Mouse (Mus musculus): ENCODE measurements around the gene Trrap. TPM values are rescaled to one million over a fixed set of nuclear protein-coding genes. Genes with fewer than 3 reads are reported as not detected.

The Trrap gene
- total RNA-seq, 2 experiments from 2014 or later: 148 to 164 TPM

DNA sequence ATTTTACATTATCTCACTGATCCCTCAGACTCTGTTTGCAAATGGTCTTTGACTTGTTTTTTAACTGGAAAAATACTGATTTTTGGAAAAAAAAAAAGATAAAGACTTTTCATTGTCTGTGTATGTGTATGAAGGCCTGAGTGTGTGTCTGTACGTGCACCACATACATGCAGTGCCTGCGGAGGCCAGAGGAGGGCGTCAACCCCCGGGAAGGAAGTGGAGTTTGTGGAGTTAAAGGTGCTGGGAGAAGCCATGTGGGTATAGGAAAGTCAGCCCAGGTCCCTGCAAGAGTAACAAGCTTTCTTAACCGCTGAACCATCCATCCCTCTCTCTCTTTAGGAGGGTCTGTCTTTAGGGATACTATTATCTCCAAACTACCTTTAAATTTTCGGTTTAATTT is 5.7 kb downstream of the Trrap start:
- no peak for DNase-seq (ENCODE audit: low spot score in 2 of 2)

DNA sequence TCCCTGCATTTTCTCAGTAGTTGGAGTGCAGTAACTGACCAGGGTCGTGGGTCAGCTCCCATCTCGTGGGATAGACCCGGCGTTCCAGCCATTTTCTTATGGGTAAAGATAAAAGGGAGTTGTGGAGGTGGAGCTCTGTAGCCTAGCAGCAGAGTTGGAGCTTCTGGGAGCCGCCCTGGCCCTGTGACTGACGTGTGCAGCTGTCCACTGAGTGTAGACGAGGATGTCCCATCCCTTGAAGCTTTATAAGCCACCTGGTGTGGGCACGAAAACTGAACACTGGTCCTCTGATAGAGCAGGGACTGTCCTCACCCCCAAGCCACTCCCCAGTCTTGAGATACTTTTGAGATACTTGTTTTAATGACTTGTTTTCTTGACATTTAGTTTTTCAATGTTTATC is 13.1 kb downstream of the Trrap start:
- DNase-seq (ENCODE audit: low spot score in 2 of 2): no peak

DNA sequence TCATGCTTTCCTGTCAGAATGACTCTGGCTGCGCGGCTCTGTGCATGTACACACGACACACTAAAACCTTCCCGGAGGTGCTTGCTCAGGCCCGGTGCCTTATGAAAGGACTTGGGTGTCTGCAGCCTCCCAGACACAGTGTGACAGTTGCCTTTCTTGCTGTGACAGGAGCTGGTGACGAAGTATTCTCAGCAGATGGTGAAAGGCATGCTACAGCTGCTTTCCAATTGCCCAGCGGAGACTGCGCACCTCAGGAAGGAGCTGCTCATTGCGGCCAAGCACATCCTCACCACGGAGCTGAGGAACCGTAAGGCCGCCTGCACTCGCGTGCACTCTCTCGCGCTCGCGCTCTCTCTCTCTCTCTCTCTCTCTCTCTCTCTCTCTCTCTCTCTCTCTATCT is 18.9 kb downstream of the Trrap start:
- DNase-seq (ENCODE audit: low spot score in 2 of 2): no peak

DNA sequence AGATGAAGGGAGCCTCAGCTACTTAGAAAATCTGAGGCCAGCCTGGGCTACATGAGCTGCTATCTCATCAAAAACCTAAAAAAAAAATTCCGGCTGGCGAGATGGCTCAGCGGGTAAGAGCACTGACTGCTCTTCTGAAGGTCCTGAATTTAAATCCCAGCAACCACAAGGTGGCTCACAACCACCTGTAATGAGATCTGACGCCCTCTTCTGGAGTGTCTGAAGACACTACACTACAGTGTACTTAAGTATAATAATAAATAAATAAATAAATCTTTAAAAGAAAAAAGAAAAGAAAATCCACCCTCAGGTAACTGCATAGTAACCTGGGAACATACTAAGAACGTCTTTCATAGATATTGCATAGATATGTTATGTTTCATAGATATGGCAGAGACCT is 25.8 kb downstream of the Trrap start:
- DNase-seq (ENCODE audit: low spot score in 2 of 2): no peak

DNA sequence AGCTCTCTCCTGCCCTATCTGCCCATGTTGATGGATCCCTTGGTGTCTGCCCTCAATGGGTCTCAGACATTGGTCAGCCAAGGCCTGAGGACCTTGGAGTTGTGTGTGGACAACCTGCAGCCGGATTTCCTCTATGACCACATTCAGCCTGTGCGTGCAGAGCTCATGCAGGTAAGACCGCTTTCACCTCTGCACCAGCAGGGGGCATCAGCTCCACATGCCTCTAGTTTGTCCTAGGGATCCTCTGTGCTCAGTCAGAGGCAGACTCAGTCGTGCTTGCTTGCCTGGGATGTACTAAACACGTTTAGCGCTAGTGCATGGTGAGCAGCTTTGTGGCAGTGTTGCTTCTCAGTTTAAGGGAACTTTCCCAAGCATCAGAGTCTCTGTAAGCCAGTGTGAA is 27.2 kb downstream of the Trrap start:
- peak in 1 of 2 experiments; percentile 10 for DNase-seq (ENCODE audit: low spot score in 2 of 2)

DNA sequence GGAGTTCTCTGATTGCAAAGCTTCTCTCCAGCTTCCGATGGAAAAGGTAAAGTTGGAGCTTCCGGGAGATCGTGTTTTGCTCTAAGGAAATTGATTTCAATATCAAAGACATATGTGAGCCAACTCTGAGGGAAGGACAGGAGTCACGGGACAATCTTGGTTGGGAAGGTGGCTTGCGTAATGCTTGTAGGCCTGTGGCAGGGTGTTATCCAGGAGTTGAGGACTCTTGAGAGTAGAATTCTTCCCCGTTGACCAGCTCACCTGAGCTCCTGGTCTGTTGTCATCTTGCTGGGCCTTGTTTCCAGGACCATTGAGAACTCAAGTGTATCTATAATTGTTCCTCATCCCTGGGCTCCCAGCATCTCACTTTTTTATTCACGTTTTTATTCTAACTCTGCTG is 29.6 kb downstream of the Trrap start:
- no peak for DNase-seq (ENCODE audit: low spot score in 2 of 2)

DNA sequence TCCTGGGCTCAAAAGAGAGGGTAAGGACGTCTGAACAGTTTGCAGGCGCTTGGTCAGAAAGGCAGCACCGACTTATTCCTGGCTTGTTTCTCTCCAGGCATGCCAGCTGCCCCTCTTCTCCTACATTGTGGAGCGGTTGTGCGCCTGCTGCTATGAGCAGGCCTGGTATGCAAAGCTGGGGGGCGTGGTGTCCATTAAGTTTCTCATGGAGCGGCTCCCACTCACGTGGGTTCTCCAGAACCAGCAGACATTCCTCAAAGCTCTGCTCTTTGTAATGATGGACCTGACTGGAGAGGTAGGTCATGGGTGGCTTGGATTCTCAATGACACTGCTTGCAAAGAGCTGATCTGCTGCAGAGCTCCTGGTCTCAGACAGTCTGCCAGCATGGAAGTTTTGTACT is 35.5 kb downstream of the Trrap start:
- no peak for DNase-seq (ENCODE audit: low spot score in 2 of 2)

DNA sequence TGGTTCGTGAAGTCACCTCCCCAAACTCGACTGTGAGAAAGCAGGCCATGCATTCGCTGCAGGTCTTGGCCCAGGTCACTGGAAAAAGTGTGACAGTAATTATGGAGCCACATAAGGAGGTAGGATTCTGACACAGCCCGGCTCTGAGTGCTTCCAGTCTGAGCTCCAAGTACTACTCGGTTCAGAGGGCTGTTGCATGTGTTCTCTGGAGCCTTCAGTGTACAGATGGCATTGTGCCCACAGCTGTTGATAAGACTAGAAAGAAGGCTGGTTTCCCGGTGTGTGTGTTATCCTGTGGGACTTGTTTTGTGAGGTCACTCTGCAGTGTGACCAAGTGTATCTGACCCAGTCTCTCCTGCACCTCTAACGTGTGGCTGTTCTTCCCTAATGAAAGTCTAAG is 36.6 kb downstream of the Trrap start:
- no peak for DNase-seq (ENCODE audit: low spot score in 2 of 2)

DNA sequence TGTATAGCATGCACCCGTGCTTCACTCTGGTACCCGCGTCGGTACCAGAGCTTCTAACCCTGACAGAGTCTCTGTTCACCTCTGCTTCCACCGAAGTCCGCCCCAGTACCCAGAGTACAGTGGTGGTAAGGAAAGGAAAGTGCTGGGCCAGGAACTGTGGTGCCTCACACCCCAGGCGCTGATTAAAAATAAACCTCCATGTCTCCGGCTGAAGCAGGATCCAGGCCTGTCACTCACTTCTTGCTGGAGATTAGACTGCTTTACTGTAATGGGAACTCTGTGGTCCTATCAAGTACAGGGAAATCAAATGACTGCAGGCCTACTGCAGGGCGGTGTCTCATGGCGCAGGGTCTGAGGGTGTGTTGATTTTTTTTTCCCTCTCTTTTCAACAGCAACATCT is 39.4 kb downstream of the Trrap start:
- no peak for DNase-seq (ENCODE audit: low spot score in 2 of 2)

DNA sequence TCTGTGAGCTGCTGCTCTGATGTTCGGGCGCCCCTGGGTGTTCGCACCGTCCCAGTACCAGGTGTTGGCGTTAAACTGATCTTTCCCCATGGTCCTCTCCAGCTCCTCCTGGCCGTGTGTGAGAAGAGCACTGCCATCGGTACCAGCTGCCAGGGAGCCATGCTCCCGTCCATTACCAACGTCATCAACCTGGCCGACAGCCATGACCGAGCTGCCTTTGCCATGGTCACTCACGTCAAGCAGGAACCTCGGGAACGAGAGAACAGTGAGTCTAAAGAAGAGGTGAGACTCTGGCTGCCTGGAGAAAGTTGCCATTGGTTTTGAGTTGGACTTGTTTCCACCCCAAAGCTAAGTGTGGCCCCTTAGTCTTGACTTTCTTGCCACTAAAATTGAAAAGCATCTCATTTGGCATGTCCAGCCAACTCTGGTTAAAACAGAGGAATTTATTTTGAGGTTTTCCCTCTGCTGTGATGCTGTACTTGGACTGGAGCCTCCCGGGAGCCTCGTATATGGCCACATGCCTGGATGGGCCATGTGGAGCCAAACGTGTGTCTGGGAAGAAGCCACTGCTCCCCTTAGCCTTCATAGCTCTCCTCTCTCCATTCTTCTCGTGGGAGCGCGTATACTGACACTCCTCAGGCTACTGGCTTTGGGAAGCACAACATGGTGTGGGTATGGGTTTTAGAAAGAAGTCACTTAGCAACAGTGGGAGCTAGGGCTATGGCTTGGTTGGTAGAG is 61.0 kb downstream of the Trrap start:
- DNase-seq (ENCODE audit: low spot score in 2 of 2): peak in 1 of 2 experiments; percentile 49

DNA sequence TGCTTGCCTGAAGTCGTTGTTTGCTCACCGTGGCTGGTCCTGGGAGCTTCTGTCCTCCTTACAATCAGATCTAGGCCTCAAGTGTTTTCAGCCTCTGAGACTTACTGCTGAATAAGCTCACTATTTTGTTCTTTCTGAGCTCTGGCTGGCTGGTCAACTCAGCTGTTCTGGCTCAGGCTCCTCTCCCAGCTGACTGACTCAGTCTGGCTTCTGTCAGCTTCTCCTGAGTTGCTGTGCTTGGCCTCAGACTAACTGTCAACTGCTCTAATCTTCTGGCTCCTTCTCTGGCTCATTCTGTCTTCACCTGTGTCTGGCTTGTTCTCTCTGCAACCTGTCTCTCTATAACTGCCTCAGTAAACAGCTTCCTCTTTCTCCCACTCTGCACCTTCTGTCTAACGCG is 62.1 kb downstream of the Trrap start:
- DNase-seq (ENCODE audit: low spot score in 2 of 2): no peak

DNA sequence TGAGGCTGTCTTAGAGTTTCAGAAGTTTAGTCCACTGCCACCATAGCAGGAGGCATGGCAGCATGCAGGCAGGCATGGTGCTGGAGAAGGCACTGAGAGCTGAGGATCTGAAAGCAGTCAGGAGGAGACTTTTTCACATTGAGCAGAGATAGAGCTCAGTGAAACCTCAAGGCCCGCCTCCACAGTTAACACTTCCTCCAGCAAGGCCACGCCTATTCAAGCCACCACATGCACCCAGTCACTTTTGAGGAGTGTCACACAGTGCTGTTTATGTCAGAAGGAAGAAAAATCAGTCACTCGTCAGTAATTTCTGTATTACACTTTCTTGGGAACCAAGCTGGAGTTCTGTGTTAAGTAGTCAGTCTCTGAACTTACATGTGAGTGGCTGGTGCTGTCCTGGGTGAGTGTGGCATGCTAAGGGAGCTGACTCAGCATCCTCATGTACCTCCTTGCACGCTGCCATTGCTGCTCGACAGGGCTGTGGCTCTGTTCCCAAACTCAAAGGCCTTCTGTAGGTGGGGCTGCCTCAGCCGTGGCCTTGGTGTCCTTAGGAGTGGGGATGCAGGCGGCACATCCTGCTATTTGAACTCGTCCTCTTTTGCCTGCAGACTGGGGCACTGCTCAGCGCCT is 64.4 kb downstream of the Trrap start:
- no peak for DNase-seq (ENCODE audit: low spot score in 2 of 2)

DNA sequence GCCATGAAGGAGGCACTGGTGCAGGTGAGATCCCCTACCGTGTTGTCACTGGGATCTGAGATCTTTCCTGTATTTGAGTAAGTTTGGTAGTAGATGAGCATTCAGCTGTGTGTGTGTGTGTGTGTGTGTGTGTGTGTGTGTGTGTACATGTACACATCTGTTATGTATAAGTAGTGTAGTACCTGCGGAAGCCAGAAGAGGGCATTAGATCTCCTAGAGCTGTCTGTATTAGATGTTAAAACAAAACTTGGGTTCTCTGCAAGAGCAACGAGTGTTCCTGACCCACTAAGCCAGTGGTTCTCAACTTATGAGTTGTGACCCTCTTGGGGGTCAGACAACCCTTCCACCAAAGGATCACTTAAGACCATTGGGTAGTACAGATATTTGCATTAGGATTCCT is 68.6 kb downstream of the Trrap start:
- peak in 1 of 2 experiments; percentile 52 for DNase-seq (ENCODE audit: low spot score in 2 of 2)

DNA sequence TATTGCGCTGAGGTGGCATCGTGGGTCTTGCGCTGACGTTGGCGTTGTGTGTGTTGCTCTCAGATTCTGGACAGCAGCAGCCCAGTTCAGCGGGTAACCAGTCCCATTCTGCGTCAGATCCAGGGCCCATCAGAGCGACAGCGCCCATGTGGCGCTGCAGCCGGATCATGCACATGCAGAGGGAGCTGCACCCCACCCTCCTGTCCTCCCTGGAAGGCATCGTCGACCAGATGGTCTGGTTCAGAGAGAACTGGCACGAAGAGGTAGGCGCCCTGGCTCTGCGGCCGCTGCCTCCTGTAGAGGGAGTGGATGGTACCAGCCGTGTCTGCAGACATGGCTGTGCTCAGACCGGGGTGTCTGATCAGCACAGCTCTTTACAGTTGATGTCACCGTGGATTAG is 77.8 kb downstream of the Trrap start:
- DNase-seq (ENCODE audit: low spot score in 2 of 2): peak in 1 of 2 experiments; percentile 58

DNA sequence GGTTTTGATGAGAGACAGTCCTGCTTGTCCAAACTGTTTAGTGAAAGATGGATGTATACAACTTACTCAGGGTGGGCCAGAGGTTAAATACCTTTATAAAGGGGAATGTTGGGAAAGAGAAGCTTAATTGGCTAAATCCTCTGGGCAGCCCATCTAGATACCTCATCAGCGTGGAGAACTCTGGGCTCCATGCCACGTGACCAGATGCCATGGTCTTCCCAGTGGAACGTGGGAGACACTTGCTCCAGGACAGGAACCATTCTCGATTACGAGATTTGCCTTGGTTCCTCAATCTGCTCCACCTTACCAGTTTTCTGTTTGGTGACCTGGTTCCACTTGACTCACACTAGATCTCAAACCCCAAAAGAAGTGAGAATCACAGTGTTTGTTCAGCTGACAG is 81.2 kb downstream of the Trrap start:
- DNase-seq (ENCODE audit: low spot score in 2 of 2): no peak

DNA sequence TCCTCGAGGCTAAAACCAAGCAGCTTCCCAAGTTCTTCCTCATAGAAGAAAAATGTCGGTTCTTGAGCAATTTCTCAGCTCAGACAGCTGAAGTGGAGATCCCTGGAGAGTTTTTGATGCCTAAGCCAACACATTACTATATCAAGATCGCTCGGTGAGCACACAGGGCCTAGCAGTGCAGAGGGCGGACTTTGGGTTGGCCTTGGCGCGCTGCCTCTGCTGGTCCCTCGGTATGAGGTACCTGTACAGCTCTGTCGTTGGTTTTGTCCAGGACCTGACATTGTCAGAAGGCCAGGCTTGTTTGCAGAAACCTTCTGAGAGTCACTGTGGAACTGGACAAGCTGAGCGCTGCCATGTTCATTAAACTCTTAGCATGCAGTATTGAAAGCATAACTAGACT is 82.4 kb downstream of the Trrap start:
- no peak for DNase-seq (ENCODE audit: low spot score in 2 of 2)

DNA sequence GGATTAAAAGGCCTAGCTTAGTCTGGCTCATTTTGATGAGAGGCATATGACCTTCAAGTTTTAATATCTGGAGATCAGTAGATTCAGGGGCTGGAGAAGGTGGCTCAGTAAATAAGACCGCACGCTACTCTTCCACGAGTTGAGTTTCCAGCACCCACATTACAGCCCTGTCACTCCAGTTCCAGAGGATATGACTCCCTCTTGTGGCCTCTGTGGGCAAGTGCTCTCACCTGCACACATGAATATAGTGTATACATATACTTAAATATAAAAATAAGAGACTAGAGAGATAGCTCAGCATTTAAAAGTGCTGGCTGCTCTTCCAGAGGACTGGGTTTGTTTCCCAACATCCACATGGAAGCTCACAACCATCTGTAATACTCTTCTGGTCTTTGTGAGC is 84.3 kb downstream of the Trrap start:
- DNase-seq (ENCODE audit: low spot score in 2 of 2): no peak

DNA sequence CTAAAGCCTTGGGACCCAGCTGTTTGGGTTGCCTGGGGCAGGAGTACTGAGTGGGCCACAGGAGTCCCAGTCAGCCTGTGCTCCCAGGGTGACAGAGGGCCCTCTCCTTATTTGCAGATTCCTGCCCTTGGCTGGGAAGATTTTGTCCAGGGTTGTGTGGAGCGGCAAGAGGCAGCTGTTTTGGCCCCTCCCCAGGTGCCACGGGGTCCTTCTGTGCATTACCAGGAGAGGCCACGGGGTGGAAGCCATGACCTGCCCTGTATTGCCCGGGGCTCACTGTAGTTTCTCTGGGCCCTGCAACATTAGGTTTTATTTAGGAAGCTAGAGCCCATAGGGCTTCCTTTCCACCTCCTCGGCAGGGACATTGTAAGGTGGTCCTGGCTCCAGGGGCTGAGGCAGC is 86.4 kb downstream of the Trrap start:
- DNase-seq (ENCODE audit: low spot score in 2 of 2): no peak

DNA sequence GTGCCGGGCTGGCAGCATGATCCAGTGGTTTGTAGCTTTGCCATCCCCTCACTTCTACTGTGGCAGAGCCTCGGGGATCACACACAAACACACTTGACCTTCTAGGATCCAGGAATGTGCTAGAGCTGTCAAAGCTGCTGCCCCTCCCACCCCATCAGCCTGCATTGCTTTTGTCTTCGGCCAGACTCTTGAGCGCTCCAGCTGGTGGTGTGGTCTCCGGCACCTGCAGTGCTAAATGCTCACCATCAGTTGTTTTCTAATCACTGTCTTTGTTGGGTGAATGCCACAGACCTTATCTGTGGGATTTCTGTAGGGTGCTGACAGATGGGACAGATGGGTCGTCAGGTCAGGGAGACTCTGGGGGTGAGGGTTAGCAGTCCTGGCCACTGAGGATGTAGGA is 88.4 kb downstream of the Trrap start:
- no peak for DNase-seq (ENCODE audit: low spot score in 2 of 2)

DNA sequence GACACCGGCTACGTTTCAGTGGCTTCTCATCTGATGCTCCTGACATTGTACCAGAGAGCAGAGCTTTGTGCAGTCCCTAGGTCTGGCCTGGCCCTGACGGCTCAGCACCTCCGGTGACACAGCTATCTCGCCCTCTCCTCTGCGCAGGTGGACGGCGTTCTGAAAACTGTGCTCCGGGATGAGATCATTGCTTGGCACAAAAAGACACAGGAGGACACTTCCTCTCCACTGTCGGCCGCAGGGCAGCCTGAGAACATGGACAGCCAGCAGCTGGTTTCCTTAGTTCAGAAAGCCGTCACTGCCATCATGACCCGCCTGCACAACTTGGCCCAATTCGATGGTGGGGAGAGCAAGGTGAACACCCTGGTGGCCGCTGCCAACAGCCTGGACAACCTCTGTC is 91.0 kb downstream of the Trrap start:
- DNase-seq (ENCODE audit: low spot score in 2 of 2): no peak

DNA sequence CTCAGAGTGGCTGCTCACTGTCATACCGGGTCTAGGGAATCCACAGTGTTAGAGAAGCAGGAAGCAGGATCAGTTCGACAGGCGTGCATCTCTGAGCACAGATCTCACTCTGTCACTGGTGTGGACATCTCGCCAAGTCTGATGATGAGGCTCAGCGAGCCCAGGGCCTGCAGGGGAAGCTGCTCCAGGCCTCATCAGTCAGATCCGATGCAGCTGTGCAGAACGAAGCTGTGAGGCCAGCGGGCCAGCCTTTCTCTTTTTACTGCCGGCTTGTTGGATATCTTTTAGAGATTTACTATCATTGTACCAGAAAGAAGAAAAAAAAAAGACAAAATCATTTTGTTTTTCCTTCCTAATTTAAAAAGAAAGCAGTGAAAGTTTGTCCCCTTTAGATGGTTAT is 91.8 kb downstream of the Trrap start:
- DNase-seq (ENCODE audit: low spot score in 2 of 2): no peak

DNA sequence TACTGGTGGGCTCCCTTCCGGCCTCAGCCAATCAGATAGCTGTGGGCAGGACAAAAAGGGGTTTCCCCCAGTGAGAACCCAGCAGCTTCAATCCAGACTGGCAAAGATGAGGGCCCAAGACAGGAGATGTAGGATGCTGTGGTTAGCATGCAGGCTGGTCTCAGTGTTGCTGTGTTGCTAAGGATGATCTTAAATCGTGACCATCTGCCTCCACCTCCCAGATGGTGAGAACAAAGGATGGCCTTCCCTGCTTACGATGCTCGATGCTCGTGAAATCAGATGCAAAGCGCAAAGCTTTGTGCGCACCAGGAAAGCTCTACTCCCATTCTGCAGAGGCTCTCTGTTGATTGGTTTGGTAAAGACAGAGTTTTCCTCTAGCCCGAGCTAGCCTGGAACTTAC is 93.4 kb downstream of the Trrap start:
- no peak for DNase-seq (ENCODE audit: low spot score in 2 of 2)

DNA sequence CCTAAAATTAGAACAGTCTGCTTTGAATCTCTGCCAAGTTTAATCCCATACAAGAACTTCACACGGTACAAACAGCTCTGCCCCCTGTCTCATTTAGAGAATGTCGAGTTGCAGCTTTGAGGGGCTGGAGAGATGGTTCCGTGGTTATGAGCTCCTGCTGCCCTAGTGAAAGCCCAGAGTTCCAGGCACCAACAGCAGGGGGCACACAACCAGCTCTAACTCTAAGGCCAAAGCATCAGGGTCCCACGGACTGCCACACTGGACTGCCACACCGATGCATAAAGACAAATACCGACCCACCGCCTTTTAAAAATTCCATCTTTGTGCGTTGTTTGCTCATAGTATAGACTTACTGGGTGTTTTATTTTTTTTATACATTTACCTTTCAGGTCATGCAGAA is 99.4 kb downstream of the Trrap start:
- no peak for DNase-seq (ENCODE audit: low spot score in 2 of 2)
